Mouse (Mus musculus): ENCODE measurements around the gene Acsf3.

The Acsf3 gene

GRCm38 (mm10) chr8:122811870-122812494, 36.7 kb downstream of the Acsf3 start:
- DNase-seq (ENCODE audit: low spot score), result no peak

- no peak for DNase-seq (ENCODE audit: low spot score)
Observed at GRCm38 (mm10) chr8:122812610-122813250, 37.4 kb downstream of the Acsf3 start.

GRCm38 (mm10) chr8:122814608-122815007, 39.3 kb downstream of the Acsf3 start:
- no peak for DNase-seq (ENCODE audit: low spot score)

GRCm38 (mm10) chr8:122816965-122817364, 41.7 kb downstream of the Acsf3 start:
- DNase-seq (ENCODE audit: low spot score), result no peak

GRCm38 (mm10) chr8:122817724-122818496, 42.6 kb downstream of the Acsf3 start:
- DNase-seq (ENCODE audit: low spot score), result no peak

- no peak for DNase-seq (ENCODE audit: low spot score)
Observed at GRCm38 (mm10) chr8:122819776-122820175, 44.5 kb downstream of the Acsf3 start.

GRCm38 (mm10) chr8:122824571-122824970, 49.3 kb downstream of the Acsf3 start:
- DNase-seq (ENCODE audit: low spot score), result no peak

GRCm38 (mm10) chr8:122824986-122825385, 49.7 kb downstream of the Acsf3 start:
- no peak for DNase-seq (ENCODE audit: low spot score)

GRCm38 (mm10) chr8:122825408-122825807, 50.1 kb downstream of the Acsf3 start:
- no peak for DNase-seq (ENCODE audit: low spot score)

- no peak for DNase-seq (ENCODE audit: low spot score)
Observed at GRCm38 (mm10) chr8:122829396-122829795, 54.1 kb downstream of the Acsf3 start.

- peak; percentile 94 for DNase-seq (ENCODE audit: low spot score)
Observed at GRCm38 (mm10) chr8:122830349-122831061, 55.2 kb downstream of the Acsf3 start.

GRCm38 (mm10) chr8:122834416-122834815, 59.1 kb downstream of the Acsf3 start:
- DNase-seq (ENCODE audit: low spot score), result no peak

- peak; percentile 62 for DNase-seq (ENCODE audit: low spot score)
Observed at GRCm38 (mm10) chr8:122834971-122835370, 59.7 kb downstream of the Acsf3 start.

- no peak for DNase-seq (ENCODE audit: low spot score)
Observed at GRCm38 (mm10) chr8:122836199-122836598, 60.9 kb downstream of the Acsf3 start.

- DNase-seq (ENCODE audit: low spot score), result no peak
Observed at GRCm38 (mm10) chr8:122836696-122837095, 61.4 kb downstream of the Acsf3 start.

- DNase-seq (ENCODE audit: low spot score), result no peak
Observed at GRCm38 (mm10) chr8:122844161-122844560, 68.9 kb downstream of the Acsf3 start.

GRCm38 (mm10) chr8:122845662-122846061, 70.4 kb downstream of the Acsf3 start:
- DNase-seq (ENCODE audit: low spot score), result peak; percentile 38

- no peak for DNase-seq (ENCODE audit: low spot score)
Observed at GRCm38 (mm10) chr8:122847829-122848561, 72.7 kb downstream of the Acsf3 start, which contains the start of gene Cdh15. Cdh15 (plus strand) TSS chr8:122847966.

GRCm38 (mm10) chr8:122849152-122849910, 74.0 kb downstream of the Acsf3 start:
- DNase-seq (ENCODE audit: low spot score), result no peak

GRCm38 (mm10) chr8:122850641-122851240, 75.5 kb downstream of the Acsf3 start:
- DNase-seq (ENCODE audit: low spot score), result no peak
